Mouse (Mus musculus): Measurements from ENCODE around the gene Capn7.

Gene Capn7

GRCm38 (mm10) chr14:31396428-31396827, 60.0 kb downstream of the Capn7 start:
- DNase-seq (ENCODE audit: low read depth) = no peak

GRCm38 (mm10) chr14:31397353-31397752, 60.9 kb downstream of the Capn7 start:
- DNase-seq (ENCODE audit: low read depth) = no peak

- DNase-seq (ENCODE audit: low read depth) = no peak
These were observed 61.6 kb downstream of the Capn7 start for GRCm38 (mm10) chr14:31397791-31398595.

- DNase-seq (ENCODE audit: low read depth) = no peak
These were observed 62.4 kb downstream of the Capn7 start for GRCm38 (mm10) chr14:31398819-31399218.

- no peak for DNase-seq (ENCODE audit: low read depth)
These were observed 62.8 kb downstream of the Capn7 start for GRCm38 (mm10) chr14:31399271-31399670.

GRCm38 (mm10) chr14:31400246-31400645, 63.8 kb downstream of the Capn7 start:
- DNase-seq (ENCODE audit: low read depth) = no peak

GRCm38 (mm10) chr14:31400896-31401295, 64.5 kb downstream of the Capn7 start:
- no peak for DNase-seq (ENCODE audit: low read depth)

- no peak for DNase-seq (ENCODE audit: low read depth)
These were observed 65.5 kb downstream of the Capn7 start for GRCm38 (mm10) chr14:31401918-31402427.

GRCm38 (mm10) chr14:31402693-31403092, 66.3 kb downstream of the Capn7 start:
- DNase-seq (ENCODE audit: low read depth) = no peak

GRCm38 (mm10) chr14:31403556-31403955, 67.1 kb downstream of the Capn7 start:
- no peak for DNase-seq (ENCODE audit: low read depth)

- peak; percentile 58 for DNase-seq (ENCODE audit: low read depth)
These were observed 67.6 kb downstream of the Capn7 start for GRCm38 (mm10) chr14:31403995-31404394.

GRCm38 (mm10) chr14:31404663-31405062, 68.2 kb downstream of the Capn7 start:
- no peak for DNase-seq (ENCODE audit: low read depth)

- DNase-seq (ENCODE audit: low read depth) = no peak
These were observed 69.2 kb downstream of the Capn7 start for GRCm38 (mm10) chr14:31405652-31406051.

GRCm38 (mm10) chr14:31406154-31406810, 69.8 kb downstream of the Capn7 start:
- DNase-seq (ENCODE audit: low read depth) = no peak

GRCm38 (mm10) chr14:31407208-31407607, 70.8 kb downstream of the Capn7 start:
- no peak for DNase-seq (ENCODE audit: low read depth)

GRCm38 (mm10) chr14:31407911-31408604, 71.6 kb downstream of the Capn7 start:
- no peak for DNase-seq (ENCODE audit: low read depth)

GRCm38 (mm10) chr14:31408666-31409065, 72.2 kb downstream of the Capn7 start:
- no peak for DNase-seq (ENCODE audit: low read depth)

- DNase-seq (ENCODE audit: low read depth) = no peak
These were observed 73.8 kb downstream of the Capn7 start for GRCm38 (mm10) chr14:31410123-31410724.

GRCm38 (mm10) chr14:31410737-31411136, 74.3 kb downstream of the Capn7 start:
- DNase-seq (ENCODE audit: low read depth) = no peak

GRCm38 (mm10) chr14:31412651-31413056, 76.2 kb downstream of the Capn7 start:
- no peak for DNase-seq (ENCODE audit: low read depth)

- no peak for DNase-seq (ENCODE audit: low read depth)
These were observed 77.1 kb downstream of the Capn7 start for GRCm38 (mm10) chr14:31413475-31414086.

All from c-Kit-positive CD71-positive TER-119-negative erythroid progenitor cells, embryonic 14.5 days (primary cell).